Mouse (Mus musculus) stomach, postnatal 0 days (tissue): ENCODE measurements around the gene Lrrc8d. TPM values are rescaled to one million over a fixed set of nuclear protein-coding genes. Genes with fewer than 3 reads are reported as not detected.

ENCODE experiments used
- ATAC-seq: fragments of 200-750 bp; cut with Nextera tagmentation; 2 replicates; pipeline ENCODE4 v1.8.0; 2017; ENCODE audit not compliant: low FRiP score, low TSS enrichment
- DNase-seq: peaks from one replicate; pipeline ENCODE4 v3.0.0-alpha.2; 2016; ENCODE audit warnings: low spot score
- H3K27ac ChIP-seq: fragments of 300-500 bp; sonication (generic); replicated peaks from 2 replicates; pipeline ENCODE4 v1.5.1; 2014; ENCODE audit warnings: mild to moderate bottlenecking, control low read depth
- H3K27me3 ChIP-seq: fragments of 300-500 bp; sonication (generic); 2 replicates; pipeline ENCODE4 v1.6.1; 2014; ENCODE audit warnings: low read length; ENCODE audit not compliant: control insufficient read depth, insufficient read depth
- H3K36me3 ChIP-seq: fragments of 300-500 bp; sonication (generic); 2 replicates; pipeline ENCODE4 v1.6.1; 2014; ENCODE audit warnings: low read length, mixed read lengths; ENCODE audit not compliant: control insufficient read depth, insufficient read depth
- H3K4me1 ChIP-seq: fragments of 300-500 bp; sonication (generic); replicated peaks from 2 replicates; pipeline ENCODE4 v1.6.1; 2014; ENCODE audit warnings: antibody characterized with exemption; ENCODE audit not compliant: control insufficient read depth, insufficient read depth
- H3K4me2 ChIP-seq: fragments of 300-500 bp; sonication (generic); replicated peaks from 2 replicates; pipeline ENCODE4 v1.6.1; 2014; ENCODE audit warnings: low read depth, mild to moderate bottlenecking, control low read depth, moderate library complexity
- H3K4me3 ChIP-seq: fragments of 300-500 bp; sonication (generic); 2 replicates; pipeline ENCODE4 v1.5.1; 2014; ENCODE audit warnings: low read depth, low read length, control low read depth
- H3K9ac ChIP-seq: fragments of 300-500 bp; sonication (generic); 2 replicates; pipeline ENCODE4 v1.6.1; 2014; ENCODE audit warnings: mild to moderate bottlenecking, low read length, control low read depth, mixed read lengths
- H3K9me3 ChIP-seq: fragments of 300-500 bp; sonication (generic); 2 replicates; pipeline ENCODE4 v1.6.1; 2016; ENCODE audit warnings: low read length; ENCODE audit not compliant: control insufficient read depth
- CTCF ChIP-seq: IDR thresholded peaks from 2 replicates; pipeline ENCODE4 v1.5.1; 2016; ENCODE audit warnings: antibody characterized with exemption, low read depth, mild to moderate bottlenecking, moderate library complexity
- EP300 ChIP-seq: optimal IDR thresholded peaks from 2 replicates; pipeline ENCODE3; 2016; ENCODE audit warnings: antibody characterized with exemption
- WGBS: fragments of 180-500 bp; shearing (Covaris S2); extraction: QIAGEN DNeasy Blood & Tissue Kit; methylation state at CpG from one replicate; pipeline ENCODE4 v1.1.7; 2014; 5-methylcytosine and 5-hydroxymethylcytosine counted together
- polyA plus RNA-seq: library from polyadenylated mRNA; unstranded; fragments of >200 nt; fragmentation: Nextera tagmentation; extraction: Ambion mirVana; gene quantifications from 2 replicates; pipeline ENCODE4 v1.2.1, GENCODE M21; 2015

Gene Lrrc8d
- polyA plus RNA-seq, 1 experiment from 2014 or later, result 10.2 TPM

DNA sequence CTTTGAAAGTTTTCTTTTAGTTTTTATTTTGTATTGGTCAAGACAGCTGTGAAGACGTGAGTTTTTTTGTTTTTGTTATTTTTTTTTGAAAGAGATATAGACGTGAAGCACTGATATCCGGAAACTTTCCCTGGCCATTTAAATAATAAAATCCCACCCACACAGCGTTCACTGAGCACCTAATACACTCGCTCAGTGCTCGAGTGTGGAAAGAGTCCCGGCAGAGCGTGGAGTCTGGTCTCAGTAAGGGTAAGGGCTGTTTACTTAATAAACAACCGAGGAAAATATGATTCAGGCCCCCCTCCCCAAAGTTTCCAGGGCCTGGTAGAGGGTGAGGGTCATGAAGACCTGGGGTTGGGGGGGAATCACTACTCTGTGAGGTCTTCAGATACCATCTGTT is 1.6 kb downstream of the Lrrc8d start:
- WGBS, result 60% methylated on average over 9 of the region's 9 CpGs

DNA sequence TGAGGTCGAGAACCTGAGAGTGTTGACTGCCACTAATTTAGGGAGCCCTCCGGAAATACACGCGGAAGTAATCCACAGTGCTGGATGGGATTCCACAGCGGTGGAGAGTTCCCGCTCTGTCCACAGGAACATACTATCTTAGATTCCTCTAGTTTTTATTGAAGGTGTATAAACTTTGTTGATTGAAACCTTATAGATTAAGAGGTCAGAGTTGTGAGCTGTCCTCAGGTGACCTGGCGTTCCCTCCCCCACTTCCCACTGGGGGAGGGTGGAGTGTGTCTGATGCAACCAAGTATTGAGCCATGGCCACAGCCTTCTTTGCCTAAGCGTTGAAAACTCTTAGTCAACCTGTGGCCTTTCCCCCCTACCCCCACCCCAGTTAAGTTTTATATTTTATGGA is 2.1 kb downstream of the Lrrc8d start:
- Histone ChIP-seq H3K27ac (no peak overlapping the region), H3K4me3 (no peak overlapping the region), H3K4me2 (no peak overlapping the region; the same call in 1 of the 2 replicates), H3K4me1 (no peaks in the 10 kb centered on the region), H3K9me3 (no peaks in the 10 kb centered on the region), H3K36me3 (no peaks in the 10 kb centered on the region), H3K9ac (no peak overlapping the region), H3K27me3 (no peaks in the 10 kb centered on the region)
- ATAC-seq (no peak), DNase-seq (peak; percentile 59)
- 62% methylated on average over 8 of the region's 8 CpGs for WGBS
- TF ChIP-seq CTCF (no peak), EP300 (no peak)

More for the DNA sequence above, 1.6 kb downstream of the Lrrc8d start:
- H3K27ac ChIP-seq, result no peak overlapping the region; the same call in 1 of the 2 replicates
- no peak for ATAC-seq
- no peaks in the 10 kb centered on the region for H3K9me3 ChIP-seq
- TF ChIP-seq CTCF (no peak), EP300 (no peak)
- H3K27me3 ChIP-seq, result no peaks in the 10 kb centered on the region
- H3K4me3 ChIP-seq, result peak overlapping the region; percentile 91
- no peak for DNase-seq
- H3K4me1 ChIP-seq, result no peaks in the 10 kb centered on the region
- peak overlapping the region; percentile 97 for H3K9ac ChIP-seq
- H3K36me3 ChIP-seq, result no peaks in the 10 kb centered on the region
- H3K4me2 ChIP-seq, result peak overlapping the region; percentile 96

DNA sequence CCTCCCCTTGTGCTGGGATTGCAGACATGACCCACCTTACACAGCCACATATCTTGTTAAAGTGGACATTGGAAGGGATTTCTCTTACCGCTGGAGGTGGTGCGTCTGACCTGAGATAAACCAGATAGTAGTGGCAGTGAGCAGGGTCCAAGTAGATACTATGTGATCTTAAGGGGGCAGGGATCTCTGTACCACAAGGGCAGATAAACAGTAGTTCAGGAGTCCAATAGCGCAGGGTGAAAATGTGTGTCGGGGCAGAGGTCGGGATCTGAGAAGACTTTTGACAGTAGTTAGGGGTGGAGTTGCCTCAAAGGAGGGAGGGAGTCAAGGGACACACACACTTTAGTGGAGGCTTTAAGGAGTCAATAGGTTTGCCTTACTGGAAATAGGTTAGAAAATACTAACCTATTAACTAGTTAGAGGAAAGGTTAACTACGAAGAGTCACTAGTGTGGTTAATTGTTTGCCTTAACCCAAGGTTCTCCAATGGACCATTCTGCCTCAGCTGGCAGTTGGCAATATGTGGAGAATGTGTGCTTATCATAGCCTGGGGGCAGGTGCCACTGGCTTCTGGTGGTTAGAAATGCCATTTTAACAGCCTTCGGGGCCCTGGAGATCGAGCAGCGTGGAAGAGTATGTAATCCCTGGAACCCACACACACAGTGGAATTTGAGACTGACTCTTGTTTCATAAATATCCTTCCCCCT is 3.0 kb downstream of the Lrrc8d start:
- no peaks in the 10 kb centered on the region for H3K36me3 ChIP-seq
- H3K4me2 ChIP-seq, result no peak overlapping the region
- DNase-seq (no peak), ATAC-seq (no peak)
- H3K9ac ChIP-seq, result no peak overlapping the region
- WGBS, result 80% methylated on average over 9 of the region's 9 CpGs
- no peak overlapping the region for H3K4me3 ChIP-seq
- H3K4me1 ChIP-seq, result no peaks in the 10 kb centered on the region
- H3K9me3 ChIP-seq, result no peaks in the 10 kb centered on the region
- TF ChIP-seq CTCF (no peak), EP300 (no peak)
- no peaks in the 10 kb centered on the region for H3K27me3 ChIP-seq
- no peak overlapping the region for H3K27ac ChIP-seq

DNA sequence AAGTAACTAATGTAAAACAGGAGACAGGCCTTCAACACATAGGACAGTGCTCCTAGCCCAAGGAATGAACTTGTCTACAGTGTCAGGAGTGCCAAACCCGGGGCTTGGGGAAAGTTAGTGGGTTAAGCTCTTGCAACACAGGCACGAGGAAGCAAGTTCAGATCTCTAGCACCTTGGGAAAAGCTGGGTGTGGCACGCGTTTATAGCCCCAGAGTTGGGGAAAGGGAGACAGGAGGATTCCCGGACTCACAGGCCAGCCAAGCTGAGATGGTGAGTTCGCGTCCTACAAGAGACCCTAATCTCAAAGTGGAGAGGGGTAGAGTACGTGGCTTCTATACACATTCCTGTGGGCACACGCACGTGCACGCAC is 3.5 kb downstream of the Lrrc8d start:
- Histone ChIP-seq H3K27me3 (no peaks in the 10 kb centered on the region), H3K4me1 (no peaks in the 10 kb centered on the region), H3K36me3 (no peaks in the 10 kb centered on the region), H3K9me3 (no peaks in the 10 kb centered on the region), H3K4me2 (no peak overlapping the region), H3K9ac (no peak overlapping the region), H3K27ac (no peak overlapping the region), H3K4me3 (no peak overlapping the region)
- no peak for ATAC-seq
- TF ChIP-seq CTCF (no peak), EP300 (no peak)
- 73% methylated on average over 11 of the region's 11 CpGs for WGBS
- no peak for DNase-seq

DNA sequence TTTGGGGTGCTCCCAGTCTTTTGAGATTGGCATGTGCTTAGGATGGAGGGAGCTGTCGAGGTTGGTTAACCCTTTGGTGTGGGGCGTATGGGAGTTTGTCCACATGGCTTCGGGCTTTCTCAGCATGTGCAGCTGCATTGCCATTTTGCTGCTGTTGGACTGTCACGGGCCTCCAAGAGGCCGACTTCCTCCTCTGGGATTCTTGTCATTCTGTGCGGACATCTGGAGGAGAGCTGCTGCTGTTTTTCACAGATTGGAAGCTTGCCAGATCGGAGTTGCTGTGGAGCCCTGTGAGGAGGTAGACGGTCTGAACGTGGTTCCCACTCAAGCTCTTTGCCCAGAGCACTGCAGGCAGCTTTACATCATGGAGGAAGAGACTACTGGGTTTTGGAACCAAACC is 4.8 kb downstream of the Lrrc8d start:
- no peak overlapping the region for H3K4me2 ChIP-seq
- H3K9ac ChIP-seq, result no peak overlapping the region
- TF ChIP-seq EP300 (no peak), CTCF (no peak)
- no peaks in the 10 kb centered on the region for H3K27me3 ChIP-seq
- H3K27ac ChIP-seq, result no peak overlapping the region
- no peak overlapping the region for H3K4me3 ChIP-seq
- 38% methylated on average over 9 of the region's 9 CpGs for WGBS
- no peaks in the 10 kb centered on the region for H3K36me3 ChIP-seq
- DNase-seq, result no peak
- no peak for ATAC-seq
- no peaks in the 10 kb centered on the region for H3K4me1 ChIP-seq
- H3K9me3 ChIP-seq, result no peaks in the 10 kb centered on the region

DNA sequence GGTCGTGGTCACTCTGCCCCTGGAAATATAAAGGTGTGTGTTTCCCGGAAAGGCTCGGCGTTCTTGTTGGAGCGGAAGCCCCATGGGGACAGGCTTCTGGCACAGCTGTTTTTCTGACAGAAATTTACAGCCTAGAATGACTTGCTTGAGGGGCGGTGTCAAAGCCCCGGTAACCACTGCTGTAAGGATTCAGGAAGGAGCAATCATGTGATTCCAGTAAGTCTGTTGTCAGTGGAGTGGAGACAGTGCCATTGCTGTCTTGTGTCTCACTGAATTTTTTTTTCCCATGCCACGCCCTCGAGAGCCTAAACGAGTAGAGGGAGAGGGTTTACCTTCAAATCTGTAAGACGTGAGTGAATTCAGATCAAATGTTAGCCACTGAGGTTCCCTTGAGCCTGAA is 6.9 kb downstream of the Lrrc8d start:
- 70% methylated on average over 11 of the region's 11 CpGs for WGBS
- DNase-seq, result no peak
- H3K36me3 ChIP-seq, result no peaks in the 10 kb centered on the region
- no peak overlapping the region for H3K27ac ChIP-seq
- no peaks in the 10 kb centered on the region for H3K9me3 ChIP-seq
- no peak overlapping the region for H3K9ac ChIP-seq
- TF ChIP-seq EP300, result no peak
- TF ChIP-seq CTCF, result no peak
- no peak overlapping the region for H3K4me2 ChIP-seq
- H3K27me3 ChIP-seq, result no peaks in the 10 kb centered on the region
- ATAC-seq, result no peak
- H3K4me3 ChIP-seq, result no peak overlapping the region
- H3K4me1 ChIP-seq, result no peaks in the 10 kb centered on the region
